Mouse (Mus musculus): ENCODE measurements around the gene Kctd21.

GRCm38 (mm10) chr7:97339623-97340022, 7.5 kb downstream of the Kctd21 start:
- no peak for TF ChIP-seq CTCF (IDR thresholded peaks at IDR 0.05)
- no peak for TF ChIP-seq POLR2A (IDR thresholded peaks at IDR 0.05; ENCODE audit: insufficient read depth, low read depth, low read length)
- TF ChIP-seq EP300 (IDR thresholded peaks at IDR 0.05; ENCODE audit: insufficient read depth, low read depth, low read length), result no peak
